Mouse (Mus musculus): ENCODE data around the gene Dis3l2. TPM values are rescaled to one million over a fixed set of nuclear protein-coding genes. Genes with fewer than 3 reads are reported as not detected.

Dis3l2 gene
- polyA plus RNA-seq, 1 experiment from 2014 or later, result 40.6 TPM

DNA sequence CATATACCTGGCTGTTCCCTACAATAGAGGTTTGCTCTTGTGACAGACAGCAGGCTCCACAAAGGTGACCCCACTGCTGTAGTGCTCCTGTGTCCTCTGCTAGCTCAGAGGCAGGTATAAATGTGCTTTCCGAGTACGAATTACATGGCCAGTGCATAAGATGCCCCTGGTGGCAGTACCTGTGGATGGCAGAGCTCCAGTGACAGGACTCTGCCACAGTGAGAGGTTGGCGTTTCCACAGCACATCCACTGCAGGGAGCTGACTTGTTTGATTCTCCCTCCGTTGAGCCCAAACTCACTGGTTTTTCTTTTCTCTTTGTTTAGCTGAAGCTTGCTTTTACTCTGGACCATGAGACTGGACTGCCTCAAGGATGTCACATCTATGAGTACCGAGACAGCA is 317.1 kb downstream of the Dis3l2 start:
- Histone ChIP-seq H3K27ac (ENCODE audit: low read depth, low read length) (no peak overlapping the region), H3K4me2 (ENCODE audit: low read depth, low read length, severe bottlenecking) (no peak overlapping the region), H3K4me1 (replicated peaks; ENCODE audit: control insufficient read depth, insufficient read depth, low read length) (no peaks in the 10 kb centered on the region), H3K4me3 (ENCODE audit: low read depth, low read length) (no peak overlapping the region), H3K9me3 (ENCODE audit: control insufficient read depth, low read length) (no peaks in the 10 kb centered on the region), H3K9ac (ENCODE audit: low read length) (no peak overlapping the region), H3K27me3 (ENCODE audit: control insufficient read depth, insufficient read depth, low read length) (no peaks in the 10 kb centered on the region), H3K36me3 (ENCODE audit: control insufficient read depth, insufficient read depth, low read length) (no peaks in the 10 kb centered on the region)
- no peak for ATAC-seq (replicated peaks; ENCODE audit: low FRiP score)
- DNase-seq (ENCODE audit: low spot score), result no peak
- 90% methylated on average over 5 of the region's 5 CpGs for WGBS

DNA sequence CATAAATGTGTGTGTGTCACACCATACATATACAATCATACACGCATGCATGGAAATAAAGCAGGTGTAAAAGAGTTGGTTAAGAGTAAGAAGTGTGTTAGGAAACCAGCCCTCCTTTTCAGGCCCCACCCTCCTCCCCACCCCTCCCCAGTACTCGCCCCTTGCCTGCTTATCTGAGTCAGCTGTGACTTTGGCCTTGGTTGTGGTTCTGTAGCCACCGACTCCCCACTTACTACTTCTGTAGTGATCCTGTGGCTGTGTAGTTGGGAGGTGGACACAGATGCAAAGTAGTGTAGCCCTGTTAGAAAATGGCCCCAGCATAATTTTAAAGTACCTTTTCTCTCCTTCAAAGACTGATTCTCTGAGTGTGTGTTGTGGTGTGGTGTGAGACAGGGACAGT is 318.0 kb downstream of the Dis3l2 start:
- no peak for DNase-seq (ENCODE audit: low spot score)
- Histone ChIP-seq H3K36me3 (ENCODE audit: control insufficient read depth, insufficient read depth, low read length) (no peaks in the 10 kb centered on the region), H3K27ac (ENCODE audit: low read depth, low read length) (no peak overlapping the region), H3K9me3 (ENCODE audit: control insufficient read depth, low read length) (no peaks in the 10 kb centered on the region), H3K4me3 (ENCODE audit: low read depth, low read length) (no peak overlapping the region), H3K9ac (ENCODE audit: low read length) (no peak overlapping the region), H3K4me1 (replicated peaks; ENCODE audit: control insufficient read depth, insufficient read depth, low read length) (no peaks in the 10 kb centered on the region), H3K4me2 (ENCODE audit: low read depth, low read length, severe bottlenecking) (no peak overlapping the region), H3K27me3 (ENCODE audit: control insufficient read depth, insufficient read depth, low read length) (no peaks in the 10 kb centered on the region)
- ATAC-seq (replicated peaks; ENCODE audit: low FRiP score), result no peak
- 85% methylated on average over 3 of the region's 3 CpGs for WGBS

DNA sequence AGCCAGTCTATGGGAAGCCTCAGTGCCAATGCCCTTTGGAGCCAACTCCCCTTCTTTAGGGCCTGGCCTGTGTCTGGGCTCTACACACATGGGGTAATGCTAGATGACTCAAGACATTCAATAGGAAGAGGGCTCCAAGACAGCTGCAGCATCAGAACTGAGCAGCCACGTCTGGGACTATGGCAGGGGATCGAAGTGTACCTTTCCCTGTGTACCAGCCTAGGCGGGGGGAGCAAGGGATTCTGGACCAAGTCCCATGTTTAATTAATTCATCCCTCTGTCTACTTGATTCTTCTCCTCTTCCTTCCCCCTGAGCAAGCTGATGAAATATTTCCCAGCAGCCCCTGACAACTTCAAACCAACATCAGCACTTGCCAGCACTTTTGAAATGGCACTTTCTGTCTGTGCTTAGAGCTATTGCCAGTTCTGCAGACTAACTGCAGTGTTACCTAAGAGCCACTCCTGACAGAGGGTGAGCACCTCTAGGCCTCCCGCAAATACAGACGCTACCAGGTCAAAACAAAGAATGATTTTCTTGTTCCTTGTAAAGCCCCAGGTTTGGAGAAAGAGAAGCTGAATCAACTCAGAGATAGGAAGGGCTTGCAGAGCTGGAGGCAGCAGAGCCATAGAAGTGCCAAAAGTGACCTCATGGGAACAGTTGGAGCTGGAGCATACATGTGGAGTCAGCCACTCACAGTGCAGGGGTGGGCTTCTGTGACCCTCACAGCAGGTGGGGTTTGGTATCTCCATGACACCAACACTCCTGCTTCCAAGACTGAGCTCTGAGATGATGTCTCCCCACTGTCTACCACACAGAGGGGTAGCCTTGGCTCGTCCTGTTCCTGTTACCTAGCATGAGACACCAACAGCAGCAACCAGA is 319.9 kb downstream of the Dis3l2 start:
- Histone ChIP-seq H3K27ac (ENCODE audit: low read depth, low read length) (no peak overlapping the region), H3K9me3 (ENCODE audit: control insufficient read depth, low read length) (no peaks in the 10 kb centered on the region), H3K4me1 (replicated peaks; ENCODE audit: control insufficient read depth, insufficient read depth, low read length) (no peaks in the 10 kb centered on the region), H3K4me2 (ENCODE audit: low read depth, low read length, severe bottlenecking) (no peak overlapping the region), H3K9ac (ENCODE audit: low read length) (no peak overlapping the region), H3K36me3 (ENCODE audit: control insufficient read depth, insufficient read depth, low read length) (no peaks in the 10 kb centered on the region), H3K4me3 (ENCODE audit: low read depth, low read length) (no peak overlapping the region), H3K27me3 (ENCODE audit: control insufficient read depth, insufficient read depth, low read length) (no peaks in the 10 kb centered on the region)
- no peak for DNase-seq (ENCODE audit: low spot score)
- no peak for ATAC-seq (replicated peaks; ENCODE audit: low FRiP score)
- 85% methylated on average over 6 of the region's 6 CpGs for WGBS

DNA sequence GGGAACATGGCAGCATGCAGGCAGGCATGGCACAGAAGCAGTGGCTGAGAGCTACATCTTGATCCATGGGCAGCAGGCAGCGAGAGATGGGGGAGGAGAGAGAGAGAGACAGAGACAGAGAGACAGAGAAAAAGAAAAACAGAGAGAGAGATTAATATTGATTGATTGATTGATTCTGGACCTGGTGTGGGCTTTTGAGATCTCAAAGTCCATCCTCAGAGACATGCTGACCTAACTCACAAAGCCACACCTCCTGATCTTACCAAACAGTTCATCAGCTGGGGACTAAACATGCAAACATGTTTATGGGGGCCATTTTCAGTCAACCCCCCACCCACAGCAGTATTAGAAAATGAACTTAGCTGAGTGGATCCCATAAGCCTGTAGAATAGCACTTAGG is 321.4 kb downstream of the Dis3l2 start:
- Histone ChIP-seq H3K4me1 (replicated peaks; ENCODE audit: control insufficient read depth, insufficient read depth, low read length) (no peaks in the 10 kb centered on the region), H3K27me3 (ENCODE audit: control insufficient read depth, insufficient read depth, low read length) (no peaks in the 10 kb centered on the region), H3K27ac (ENCODE audit: low read depth, low read length) (no peak overlapping the region), H3K4me3 (ENCODE audit: low read depth, low read length) (no peak overlapping the region), H3K36me3 (ENCODE audit: control insufficient read depth, insufficient read depth, low read length) (no peaks in the 10 kb centered on the region), H3K9ac (ENCODE audit: low read length) (no peak overlapping the region), H3K9me3 (ENCODE audit: control insufficient read depth, low read length) (no peaks in the 10 kb centered on the region), H3K4me2 (ENCODE audit: low read depth, low read length, severe bottlenecking) (no peak overlapping the region)
- ATAC-seq (replicated peaks; ENCODE audit: low FRiP score), result no peak
- DNase-seq (ENCODE audit: low spot score), result no peak
- WGBS, result 84% methylated on average over 1 of the region's 1 CpGs

DNA sequence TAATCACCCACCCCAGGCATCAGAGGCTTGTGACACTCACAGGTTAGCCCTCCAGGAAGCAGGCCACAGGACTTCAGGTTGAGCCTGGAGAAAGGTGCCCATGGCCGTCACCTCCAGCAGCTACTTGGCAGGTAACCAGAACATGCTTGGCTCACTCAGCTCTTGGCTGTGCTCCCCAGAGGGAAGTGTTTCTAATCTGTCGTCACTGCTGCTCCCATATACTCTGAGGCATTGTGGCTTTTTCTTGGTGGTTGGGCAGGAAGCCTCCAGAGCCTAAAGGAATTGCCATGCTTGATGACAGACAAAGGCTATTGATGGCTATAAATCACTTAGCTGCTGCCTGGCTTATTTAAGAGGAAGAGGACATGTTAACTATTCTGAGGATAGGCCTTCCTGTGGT is 325.2 kb downstream of the Dis3l2 start:
- Histone ChIP-seq H3K27ac (ENCODE audit: low read depth, low read length) (no peak overlapping the region), H3K4me3 (ENCODE audit: low read depth, low read length) (no peak overlapping the region), H3K9ac (ENCODE audit: low read length) (no peak overlapping the region), H3K4me2 (ENCODE audit: low read depth, low read length, severe bottlenecking) (no peak overlapping the region), H3K36me3 (ENCODE audit: control insufficient read depth, insufficient read depth, low read length) (no peaks in the 10 kb centered on the region), H3K9me3 (ENCODE audit: control insufficient read depth, low read length) (no peaks in the 10 kb centered on the region), H3K27me3 (ENCODE audit: control insufficient read depth, insufficient read depth, low read length) (no peaks in the 10 kb centered on the region), H3K4me1 (replicated peaks; ENCODE audit: control insufficient read depth, insufficient read depth, low read length) (no peaks in the 10 kb centered on the region)
- DNase-seq (ENCODE audit: low spot score) (no peak), ATAC-seq (replicated peaks; ENCODE audit: low FRiP score) (no peak)
- 83% methylated on average over 2 of the region's 2 CpGs for WGBS

DNA sequence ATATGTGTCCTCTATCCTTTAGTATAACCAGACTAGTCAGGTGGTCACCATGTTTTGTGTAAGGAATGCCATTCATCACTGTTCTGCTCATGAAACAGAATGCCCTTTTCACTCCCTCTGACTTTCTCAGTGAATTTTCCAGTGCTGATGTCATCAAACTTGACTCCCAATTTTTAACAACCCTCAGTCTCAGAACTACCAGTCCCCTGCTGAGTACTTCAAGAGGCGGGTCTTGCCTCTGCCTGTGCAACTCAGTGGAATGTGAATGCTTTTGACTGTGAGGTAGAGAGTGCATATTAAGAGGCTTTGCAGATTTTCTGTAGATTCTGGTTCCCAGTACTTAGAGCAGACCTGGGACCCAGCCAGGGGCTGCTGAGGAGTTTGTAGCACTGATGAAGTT is 327.0 kb downstream of the Dis3l2 start:
- no peak overlapping the region for H3K9ac ChIP-seq (ENCODE audit: low read length)
- H3K27ac ChIP-seq (ENCODE audit: low read depth, low read length), result no peak overlapping the region
- peaks cover 6% of the 10 kb centered on the region for H3K4me1 ChIP-seq (replicated peaks; ENCODE audit: control insufficient read depth, insufficient read depth, low read length)
- DNase-seq (ENCODE audit: low spot score), result no peak
- no peaks in the 10 kb centered on the region for H3K9me3 ChIP-seq (ENCODE audit: control insufficient read depth, low read length)
- H3K4me2 ChIP-seq (ENCODE audit: low read depth, low read length, severe bottlenecking), result no peak overlapping the region
- H3K27me3 ChIP-seq (ENCODE audit: control insufficient read depth, insufficient read depth, low read length), result no peaks in the 10 kb centered on the region
- 44% methylated on average over 1 of the region's 1 CpGs for WGBS
- no peaks in the 10 kb centered on the region for H3K36me3 ChIP-seq (ENCODE audit: control insufficient read depth, insufficient read depth, low read length)
- no peak for ATAC-seq (replicated peaks; ENCODE audit: low FRiP score)
- no peak overlapping the region for H3K4me3 ChIP-seq (ENCODE audit: low read depth, low read length)

DNA sequence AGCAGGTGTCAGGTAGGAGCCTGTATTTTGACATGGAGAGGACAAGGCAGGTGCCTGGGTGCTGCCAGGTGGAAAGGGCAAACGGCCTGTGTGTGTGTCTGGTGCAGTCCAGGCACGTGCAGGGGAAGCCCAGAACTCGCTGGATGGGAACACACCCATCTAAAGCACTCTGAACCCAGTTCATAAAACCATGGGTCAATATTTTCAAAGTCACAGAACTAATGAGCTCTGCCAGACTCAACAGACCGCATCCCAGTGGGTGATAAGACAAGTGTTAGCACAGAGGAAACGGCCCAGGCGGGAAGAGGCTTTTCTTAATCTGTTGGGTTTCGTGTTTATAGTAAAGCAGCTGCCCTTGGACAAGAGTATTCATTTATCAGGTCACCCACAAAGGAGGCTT is 328.9 kb downstream of the Dis3l2 start:
- no peak overlapping the region for H3K27ac ChIP-seq (ENCODE audit: low read depth, low read length)
- ATAC-seq (replicated peaks; ENCODE audit: low FRiP score), result no peak
- WGBS, result 79% methylated on average over 7 of the region's 7 CpGs

DNA sequence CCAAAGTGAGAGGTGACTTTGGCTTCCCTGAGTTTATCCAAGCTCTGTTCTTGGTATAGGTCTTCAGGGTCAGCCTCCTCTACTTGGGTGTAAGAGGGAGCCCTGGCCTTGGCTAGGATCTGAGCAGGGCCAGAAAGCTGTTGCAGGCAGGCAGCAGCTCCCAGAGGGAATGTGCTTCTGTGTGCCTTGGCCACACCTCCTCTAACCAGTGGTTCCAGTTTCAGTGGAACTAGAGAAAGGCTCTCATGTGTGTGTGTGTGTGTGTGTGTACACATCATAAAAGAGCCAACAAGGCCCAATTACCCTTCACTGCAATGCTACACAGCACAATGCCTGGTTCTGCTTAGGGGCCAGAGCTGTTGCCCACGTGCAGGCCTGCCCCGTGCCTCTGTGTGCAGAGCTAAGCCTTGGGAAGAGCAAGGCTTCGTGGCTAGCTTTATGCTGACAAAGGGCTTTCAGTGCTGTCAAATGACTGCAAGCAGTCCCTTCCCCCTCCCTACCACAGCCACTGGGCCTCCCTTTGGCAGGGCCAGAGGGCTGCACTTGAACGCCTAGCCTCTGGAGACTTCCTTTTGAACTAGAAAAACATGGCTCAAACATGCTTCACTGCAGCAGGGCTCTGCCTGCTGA is 332.0 kb downstream of the Dis3l2 start:
- no peaks in the 10 kb centered on the region for H3K36me3 ChIP-seq (ENCODE audit: control insufficient read depth, insufficient read depth, low read length)
- H3K9me3 ChIP-seq (ENCODE audit: control insufficient read depth, low read length), result no peaks in the 10 kb centered on the region
- H3K4me1 ChIP-seq (replicated peaks; ENCODE audit: control insufficient read depth, insufficient read depth, low read length), result peaks cover 16% of the 10 kb centered on the region
- H3K4me2 ChIP-seq (ENCODE audit: low read depth, low read length, severe bottlenecking), result no peak overlapping the region
- WGBS, result 9% methylated on average over 4 of the region's 4 CpGs
- H3K9ac ChIP-seq (ENCODE audit: low read length), result peak overlapping the region; percentile 35
- DNase-seq (ENCODE audit: low spot score) (peak; percentile 68), ATAC-seq (replicated peaks; ENCODE audit: low FRiP score) (peak; percentile 90)
- H3K4me3 ChIP-seq (ENCODE audit: low read depth, low read length), result no peak overlapping the region
- H3K27ac ChIP-seq (ENCODE audit: low read depth, low read length), result peak overlapping the region; percentile 69
- no peaks in the 10 kb centered on the region for H3K27me3 ChIP-seq (ENCODE audit: control insufficient read depth, insufficient read depth, low read length)

More for the DNA sequence above, 328.9 kb downstream of the Dis3l2 start:
- Histone ChIP-seq H3K9me3 (ENCODE audit: control insufficient read depth, low read length) (no peaks in the 10 kb centered on the region), H3K27me3 (ENCODE audit: control insufficient read depth, insufficient read depth, low read length) (no peaks in the 10 kb centered on the region), H3K4me2 (ENCODE audit: low read depth, low read length, severe bottlenecking) (no peak overlapping the region), H3K4me3 (ENCODE audit: low read depth, low read length) (no peak overlapping the region), H3K4me1 (replicated peaks; ENCODE audit: control insufficient read depth, insufficient read depth, low read length) (peaks cover 16% of the 10 kb centered on the region), H3K36me3 (ENCODE audit: control insufficient read depth, insufficient read depth, low read length) (no peaks in the 10 kb centered on the region), H3K9ac (ENCODE audit: low read length) (no peak overlapping the region)
- no peak for DNase-seq (ENCODE audit: low spot score)
